Mouse (Mus musculus) kidney, postnatal 25 days (tissue): ENCODE data around the gene Hist2h2bb.

Experiments used
- DNase-seq, 2 experiments: peaks; one replicate each; pipeline ENCODE4 v3.0.0; 2021; ENCODE audit warnings: mixed read lengths in 2 of 2

Gene Hist2h2bb

DNA sequence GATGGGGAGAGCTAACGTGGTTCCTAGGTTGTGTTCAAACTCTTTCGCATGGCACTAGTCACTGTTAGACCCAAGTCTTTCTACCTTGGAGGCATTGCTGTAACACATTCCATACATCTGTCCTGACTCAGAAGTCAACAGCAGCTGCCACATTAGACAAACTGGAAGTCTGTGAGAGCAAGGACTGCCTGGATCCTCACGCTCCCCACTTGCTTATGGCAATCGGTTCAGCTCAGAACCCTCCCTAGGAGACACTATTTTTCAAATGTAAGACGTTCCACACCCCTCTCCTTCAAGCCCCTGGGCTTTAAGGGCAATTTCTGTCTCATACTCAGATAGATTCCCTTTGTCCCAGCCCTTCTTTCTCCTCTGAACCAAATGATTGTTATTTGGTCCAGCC lies 32.5 kb downstream of the Hist2h2bb start:
- no peak for DNase-seq

DNA sequence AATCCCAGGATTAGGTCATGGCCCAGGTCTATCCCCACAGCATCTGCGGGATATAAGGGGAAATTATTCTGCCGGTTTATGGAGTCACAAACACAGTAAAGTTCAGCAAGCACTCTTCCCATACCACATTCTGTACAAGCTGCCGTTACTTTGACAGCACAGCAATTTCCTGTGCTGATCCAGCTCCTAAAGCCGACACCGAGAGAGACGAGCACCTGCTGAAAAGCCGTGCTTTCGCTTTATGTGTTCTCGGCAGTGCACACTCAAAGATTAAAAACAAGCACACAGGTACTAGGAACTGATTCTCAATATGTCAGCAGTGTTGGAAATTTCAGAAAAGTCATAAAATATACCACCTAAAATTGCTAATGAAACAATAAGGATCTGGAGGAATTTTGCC lies 37.0 kb downstream of the Hist2h2bb start:
- no peak for DNase-seq

GRCm38 (mm10) chr3:96309441-96309840 lies 39.9 kb downstream of the Hist2h2bb start:
- no peak for DNase-seq

- no peak for DNase-seq
Measured at GRCm38 (mm10) chr3:96312341-96313098, 43.0 kb downstream of the Hist2h2bb start.
